Mouse (Mus musculus) liver, embryonic 14.5 days (tissue): ENCODE measurements at regions not wholly inside any gene's neighbourhood (a gene's known extent, or its start where the extent isn't known, plus 50 kb on each side); places are given as distances from the start of the nearest gene placed in this dataset.

ENCODE experiments used
- CTCF ChIP-seq: IDR thresholded peaks from 2 replicates; pipeline ENCODE4 v1.5.1; 2016; ENCODE audit warnings: antibody characterized with exemption, low read depth, control low read depth
- EP300 ChIP-seq: IDR thresholded peaks from 2 replicates; pipeline ENCODE4 v1.6.1; 2016; ENCODE audit warnings: antibody characterized with exemption, low read depth

DNA sequence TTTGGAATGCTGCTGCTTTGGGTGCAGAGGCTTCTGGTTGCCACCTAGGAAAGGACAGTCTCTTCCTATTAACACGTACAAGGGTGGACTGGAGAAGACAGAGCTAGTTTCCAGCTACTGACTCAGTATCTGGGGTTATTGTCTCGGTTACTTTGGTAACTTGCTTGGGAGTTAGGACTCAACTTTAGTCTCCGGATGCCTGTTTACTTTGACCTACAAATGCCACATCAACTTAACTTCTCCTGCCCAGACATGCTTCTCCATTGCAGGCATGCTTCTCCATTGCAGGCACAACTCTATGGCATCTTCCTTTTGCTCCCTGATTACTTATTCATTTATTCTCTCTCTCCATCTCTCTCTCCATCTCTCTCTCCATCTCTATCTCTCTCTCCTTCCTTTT is 184.6 kb upstream of the Camk1g start:
- TF ChIP-seq CTCF (no peak), EP300 (no peak)
